Mouse (Mus musculus) megakaryocyte, embryonic 14.5 days (primary cell): Measurements from ENCODE around the gene Hoxd3.

Source experiments
- FLI1 ChIP-seq: IDR thresholded peaks from 2 replicates; pipeline ENCODE4 v1.6.1; 2012; ENCODE audit warnings: low read length, inconsistent platforms, mixed read lengths
- GATA1 ChIP-seq: IDR thresholded peaks from 3 replicates; pipeline ENCODE4 v1.6.1; 2012; ENCODE audit warnings: mixed read lengths, low read length, inconsistent platforms, borderline replicate concordance

GRCm38 (mm10) chr2:74724244-74725015 lies 12.7 kb downstream of the Hoxd3 start:
- no peak for TF ChIP-seq GATA1
- no peak for TF ChIP-seq FLI1
